Mouse (Mus musculus) embryonic facial prominence, embryonic 11.5 days (tissue): ENCODE results near the gene Cdc42ep3. TPM values are rescaled to one million over a fixed set of nuclear protein-coding genes. Genes with fewer than 3 reads are reported as not detected.

ENCODE experiments used
- ATAC-seq: fragments of 200-750 bp; cut with Nextera tagmentation; replicated peaks from 2 replicates; pipeline ENCODE4 v1.8.0; 2017; ENCODE audit warnings: low read depth; ENCODE audit not compliant: insufficient number of reproducible peaks, low FRiP score, low TSS enrichment
- DNase-seq: peaks from one replicate; pipeline ENCODE4 v3.0.0-alpha.2; 2015; ENCODE audit warnings: low spot score
- H3K27ac ChIP-seq: fragments of 300-500 bp; sonication (generic); replicated peaks from 2 replicates; pipeline ENCODE4 v1.5.1; 2014; ENCODE audit warnings: mild to moderate bottlenecking, low read depth, low read length, control low read depth
- H3K27me3 ChIP-seq: fragments of 300-500 bp; sonication (generic); 2 replicates; pipeline ENCODE4 v1.6.1; 2014; ENCODE audit warnings: mild to moderate bottlenecking, low read length, moderate library complexity, mixed read lengths; ENCODE audit not compliant: control insufficient read depth, insufficient read depth
- H3K36me3 ChIP-seq: fragments of 300-500 bp; sonication (generic); replicated peaks from 2 replicates; pipeline ENCODE4 v1.6.1; 2014; ENCODE audit warnings: low read depth, mild to moderate bottlenecking, low read length, moderate library complexity, mixed read lengths; ENCODE audit not compliant: control insufficient read depth, insufficient read depth
- H3K4me1 ChIP-seq: fragments of 300-500 bp; sonication (generic); 2 replicates; pipeline ENCODE4 v1.6.1; 2014; ENCODE audit warnings: low read length, mixed read lengths; ENCODE audit not compliant: control insufficient read depth, insufficient read depth
- H3K4me2 ChIP-seq: fragments of 300-500 bp; sonication (generic); 2 replicates; pipeline ENCODE4 v1.6.1; 2014; ENCODE audit warnings: low read depth, mild to moderate bottlenecking, control low read depth, low read length, moderate library complexity
- H3K4me3 ChIP-seq: fragments of 300-500 bp; sonication (generic); 2 replicates; pipeline ENCODE4 v1.5.1; 2014; ENCODE audit warnings: low read depth, low read length, control low read depth
- H3K9ac ChIP-seq: fragments of 300-500 bp; sonication (generic); replicated peaks from 2 replicates; pipeline ENCODE4 v1.6.1; 2014; ENCODE audit warnings: mild to moderate bottlenecking, control low read depth, low read length
- H3K9me3 ChIP-seq: fragments of 300-500 bp; sonication (generic); replicated peaks from 2 replicates; pipeline ENCODE4 v1.6.1; 2016; ENCODE audit warnings: mild to moderate bottlenecking, low read length, inconsistent platforms, mixed read lengths; ENCODE audit not compliant: control insufficient read depth
- WGBS: fragments of 180-500 bp; shearing (Covaris S2); extraction: QIAGEN DNeasy Blood & Tissue Kit; methylation state at CpG from one replicate; pipeline ENCODE4 v1.1.7; 2014; 5-methylcytosine and 5-hydroxymethylcytosine counted together
- polyA plus RNA-seq: library from polyadenylated mRNA; unstranded; fragments of >200 nt; fragmentation: Nextera tagmentation; extraction: Ambion mirVana; gene quantifications from 2 replicates; pipeline ENCODE4 v1.2.1, GENCODE M21; 2014

Gene Cdc42ep3
- polyA plus RNA-seq, 1 experiment from 2014 or later = 36.0 TPM

GRCm38 (mm10) chr17:79341946-79342470 lies 12.9 kb downstream of the Cdc42ep3 start:
- Histone ChIP-seq H3K4me1 (no peaks in the 10 kb centered on the region), H3K27ac (no peak overlapping the region), H3K9me3 (no peaks in the 10 kb centered on the region), H3K27me3 (no peaks in the 10 kb centered on the region), H3K9ac (no peak overlapping the region), H3K4me2 (no peak overlapping the region), H3K36me3 (no peaks in the 10 kb centered on the region), H3K4me3 (no peak overlapping the region)
- DNase-seq (no peak), ATAC-seq (no peak)
- WGBS = 77% methylated on average over 7 of the region's 7 CpGs

DNA sequence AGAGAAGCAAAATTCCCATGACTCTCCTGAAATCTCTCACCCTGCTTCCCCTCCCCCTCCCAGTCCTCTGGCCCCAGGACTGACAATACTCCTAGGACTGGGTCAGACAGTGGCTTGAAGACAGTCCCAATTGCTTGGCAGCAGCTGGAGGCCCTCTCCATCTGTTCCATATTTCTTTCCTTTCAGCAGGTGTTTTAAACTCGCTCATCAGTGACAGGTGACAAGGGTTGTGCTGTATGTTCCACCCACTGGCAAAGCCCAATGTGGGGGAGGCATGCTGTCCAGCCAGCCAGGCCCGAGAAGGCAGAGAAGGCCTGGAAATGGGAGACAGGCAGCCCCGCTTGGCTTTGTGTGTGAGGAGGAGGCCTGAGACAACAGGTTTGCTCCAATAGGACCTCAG lies 17.4 kb downstream of the Cdc42ep3 start:
- DNase-seq (no peak), ATAC-seq (no peak)
- 91% methylated on average over 3 of the region's 3 CpGs for WGBS
- H3K4me3 ChIP-seq = no peak overlapping the region
- no peaks in the 10 kb centered on the region for H3K27me3 ChIP-seq
- no peaks in the 10 kb centered on the region for H3K4me1 ChIP-seq
- no peak overlapping the region for H3K9ac ChIP-seq
- no peaks in the 10 kb centered on the region for H3K9me3 ChIP-seq
- H3K27ac ChIP-seq = no peak overlapping the region
- no peak overlapping the region for H3K4me2 ChIP-seq
- no peaks in the 10 kb centered on the region for H3K36me3 ChIP-seq

GRCm38 (mm10) chr17:79334701-79335100 lies 20.2 kb downstream of the Cdc42ep3 start:
- H3K9ac ChIP-seq = no peak overlapping the region
- no peaks in the 10 kb centered on the region for H3K9me3 ChIP-seq
- H3K4me3 ChIP-seq = no peak overlapping the region
- H3K4me2 ChIP-seq = no peak overlapping the region
- H3K27ac ChIP-seq = no peak overlapping the region
- WGBS = 93% methylated on average over 11 of the region's 11 CpGs
- H3K27me3 ChIP-seq = no peaks in the 10 kb centered on the region
- no peaks in the 10 kb centered on the region for H3K36me3 ChIP-seq
- ATAC-seq (no peak), DNase-seq (no peak)
- H3K4me1 ChIP-seq = no peaks in the 10 kb centered on the region

- no peaks in the 10 kb centered on the region for H3K9me3 ChIP-seq
- H3K4me2 ChIP-seq = no peak overlapping the region
- no peaks in the 10 kb centered on the region for H3K4me1 ChIP-seq
- H3K9ac ChIP-seq = no peak overlapping the region
- ATAC-seq (no peak), DNase-seq (no peak)
- H3K27ac ChIP-seq = no peak overlapping the region
- H3K27me3 ChIP-seq = no peaks in the 10 kb centered on the region
- 92% methylated on average over 9 of the region's 9 CpGs for WGBS
- no peak overlapping the region for H3K4me3 ChIP-seq
- no peaks in the 10 kb centered on the region for H3K36me3 ChIP-seq
These were observed 21.2 kb downstream of the Cdc42ep3 start for GRCm38 (mm10) chr17:79333650-79334049.

- Histone ChIP-seq H3K9ac (no peak overlapping the region), H3K4me3 (no peak overlapping the region), H3K4me2 (no peak overlapping the region), H3K27ac (no peak overlapping the region), H3K4me1 (no peaks in the 10 kb centered on the region), H3K9me3 (no peaks in the 10 kb centered on the region), H3K36me3 (no peaks in the 10 kb centered on the region), H3K27me3 (no peaks in the 10 kb centered on the region)
- no peak for ATAC-seq
- WGBS = 63% methylated on average over 3 of the region's 3 CpGs
- DNase-seq = no peak
These were observed 22.0 kb downstream of the Cdc42ep3 start for GRCm38 (mm10) chr17:79332864-79333263.

DNA sequence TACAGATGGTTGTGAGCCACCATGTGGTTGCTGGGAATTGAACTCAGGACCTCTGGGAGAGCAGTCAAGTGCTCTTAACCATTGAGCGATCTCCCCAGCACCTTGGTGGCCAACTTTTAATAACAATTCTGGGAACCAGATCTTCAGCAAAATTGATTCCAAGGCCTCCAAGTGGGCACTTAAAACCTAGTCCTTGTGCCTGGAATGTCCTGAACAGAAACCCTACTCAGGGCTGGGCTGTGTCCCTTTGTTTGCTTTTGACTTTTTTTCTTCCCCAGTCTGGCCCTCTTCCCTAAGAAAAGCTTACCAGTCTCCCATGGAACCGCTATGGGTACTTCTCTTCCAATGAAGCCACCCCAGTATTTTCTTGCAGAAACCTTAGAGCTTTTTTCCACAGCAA lies 24.5 kb downstream of the Cdc42ep3 start:
- WGBS = 91% methylated on average over 2 of the region's 2 CpGs
- Histone ChIP-seq H3K27ac (no peak overlapping the region), H3K36me3 (no peaks in the 10 kb centered on the region), H3K4me3 (no peak overlapping the region), H3K9me3 (no peaks in the 10 kb centered on the region), H3K4me2 (no peak overlapping the region), H3K4me1 (no peaks in the 10 kb centered on the region), H3K9ac (no peak overlapping the region), H3K27me3 (no peaks in the 10 kb centered on the region)
- DNase-seq = no peak
- ATAC-seq = no peak

- 84% methylated on average over 4 of the region's 4 CpGs for WGBS
- Histone ChIP-seq H3K27me3 (no peaks in the 10 kb centered on the region), H3K4me3 (no peak overlapping the region), H3K4me2 (no peak overlapping the region), H3K9me3 (no peaks in the 10 kb centered on the region), H3K4me1 (no peaks in the 10 kb centered on the region), H3K27ac (no peak overlapping the region), H3K36me3 (no peaks in the 10 kb centered on the region), H3K9ac (no peak overlapping the region)
- ATAC-seq (no peak), DNase-seq (no peak)
These were observed 28.0 kb downstream of the Cdc42ep3 start for GRCm38 (mm10) chr17:79326868-79327376.

- Histone ChIP-seq H3K9ac (no peak overlapping the region), H3K4me2 (no peak overlapping the region), H3K4me3 (no peak overlapping the region), H3K9me3 (no peaks in the 10 kb centered on the region), H3K27ac (no peak overlapping the region), H3K27me3 (no peaks in the 10 kb centered on the region), H3K4me1 (no peaks in the 10 kb centered on the region), H3K36me3 (no peaks in the 10 kb centered on the region)
- no peak for DNase-seq
- ATAC-seq = no peak
- 74% methylated on average over 12 of the region's 12 CpGs for WGBS
These were observed 37.7 kb downstream of the Cdc42ep3 start for GRCm38 (mm10) chr17:79317085-79317751.
